Mouse (Mus musculus) erythroblast, adult 5-6 weeks (primary cell): Measurements from ENCODE around the gene Zfp668. TPM values are rescaled to one million over a fixed set of nuclear protein-coding genes. Genes with fewer than 3 reads are reported as not detected.
"Not testable (repeated sequence)": the region's sequence is repeated elsewhere in the genome, so short reads cannot be mapped to it uniquely, and the experiment has no call there.

Experiments
- ATAC-seq: replicated peaks from 2 replicates; pipeline ENCODE4 v1.8.0; 2016; ENCODE audit warnings: moderate number of reproducible peaks, mild to moderate bottlenecking, moderate TSS enrichment, inconsistent platforms; ENCODE audit not compliant: poor library complexity, low FRiP score, severe bottlenecking
- total RNA-seq, 2 experiments: library from RNA; stranded (forward) in 1 of 2; stranded (reverse) in 1 of 2; fragments of 150-400 nt in 1 of 2; fragments of 200-764, 138-1000 nt in 1 of 2; gene quantifications; 2 replicates each; pipeline versions ENCODE4 v1.2.3 to v1.2.4; 2015 to 2017; ENCODE audit warnings: low replicate concordance in 2 of 2

Zfp668 gene
- total RNA-seq, 2 experiments from 2014 or later = 1.5 to 2.3 TPM

GRCm38 (mm10) chr7:127896384-127896783 is 19.8 kb upstream of the Zfp668 start:
- ATAC-seq = peak; percentile 57; the same call in 1 of the 2 replicates

- ATAC-seq = not testable (repeated sequence)
These were observed 19.3 kb upstream of the Zfp668 start for GRCm38 (mm10) chr7:127895891-127896290.

- peak; percentile 94 for ATAC-seq
These were observed 18.8 kb upstream of the Zfp668 start, which contains the start of the genes Gm21974 and Vkorc1 for GRCm38 (mm10) chr7:127895442-127895841. TSS of gene Gm21974 (minus strand) at chr7:127895454. TSS of gene Vkorc1 (minus strand) at chr7:127895617.

DNA sequence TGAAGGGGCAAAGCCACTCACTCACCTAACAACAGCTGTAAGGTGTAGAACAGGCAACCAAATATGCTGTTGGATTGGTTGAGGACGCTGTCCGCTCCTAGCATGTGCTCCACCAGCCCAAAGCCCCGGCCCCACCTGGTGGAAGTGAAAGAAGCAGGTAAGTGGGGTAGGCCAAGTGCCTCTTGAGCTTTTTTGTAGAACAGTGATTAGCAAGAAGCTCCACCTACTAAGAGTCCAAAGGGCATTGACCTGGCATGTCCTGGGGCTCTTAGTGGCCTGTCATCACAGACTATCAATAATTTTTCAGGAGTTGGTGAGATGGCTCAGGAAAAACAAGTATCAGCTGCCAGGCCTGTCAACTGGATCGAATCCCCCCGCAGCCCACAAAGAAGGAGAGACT is 17.9 kb upstream of the Zfp668 start:
- no peak for ATAC-seq

DNA sequence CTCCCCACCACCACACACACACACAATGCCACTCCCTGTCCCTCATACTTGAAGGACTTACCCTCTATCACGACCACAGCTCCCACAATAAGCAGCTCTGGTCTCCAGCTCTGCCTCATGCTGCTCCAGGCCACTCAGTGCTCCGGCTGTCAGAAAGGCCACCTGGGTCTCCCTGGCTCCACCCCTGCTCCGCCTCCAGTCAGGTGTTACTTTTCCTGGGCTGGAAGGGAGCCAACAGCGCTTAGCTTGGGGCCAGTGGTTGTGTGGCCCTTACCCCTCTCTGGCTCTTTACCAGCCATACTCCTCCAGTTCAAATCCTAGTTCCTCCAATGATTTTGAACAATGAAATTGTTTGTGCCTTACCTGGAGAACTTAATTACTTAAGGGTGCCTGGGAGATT is 14.2 kb upstream of the Zfp668 start, which contains the start of gene Prss53:
TSS of gene Prss53 (minus strand) at position 173 of the 400 bp plus-strand sequence.
- no peak for ATAC-seq

GRCm38 (mm10) chr7:127888821-127889220 is 12.2 kb upstream of the Zfp668 start:
- ATAC-seq = no peak

GRCm38 (mm10) chr7:127887781-127888180 is 11.2 kb upstream of the Zfp668 start:
- no peak for ATAC-seq

DNA sequence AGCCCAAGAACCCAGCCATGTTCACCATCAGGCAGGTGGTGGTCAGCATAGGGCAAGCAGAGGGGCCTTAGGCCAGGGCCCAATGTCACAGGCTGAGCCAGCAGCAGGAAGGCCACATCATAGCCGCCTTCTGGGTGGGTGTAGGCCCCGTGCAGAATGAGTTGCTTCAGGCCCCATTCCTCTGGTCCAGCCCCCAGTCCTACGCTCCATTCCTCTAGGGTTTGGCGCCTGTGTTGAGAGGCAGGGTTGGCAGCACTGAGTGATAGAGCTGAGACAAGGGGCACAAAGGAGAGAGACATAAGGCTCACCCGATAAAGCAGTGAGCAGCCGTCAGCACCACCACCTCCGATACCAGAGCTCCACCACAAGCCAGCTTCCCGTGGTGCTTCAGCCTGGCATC is 10.6 kb upstream of the Zfp668 start:
- ATAC-seq = no peak

- no peak for ATAC-seq
These were observed 9.9 kb upstream of the Zfp668 start for GRCm38 (mm10) chr7:127886551-127886950.

- 0 out of 2 replicates have a peak, but pooled peaks have one; percentile 24 for ATAC-seq
These were observed 9.3 kb upstream of the Zfp668 start for GRCm38 (mm10) chr7:127885951-127886350.

GRCm38 (mm10) chr7:127880431-127880830 is 3.8 kb upstream of the Zfp668 start:
- no peak for ATAC-seq

GRCm38 (mm10) chr7:127879301-127879700 is 2.7 kb upstream of the Zfp668 start:
- ATAC-seq = no peak

DNA sequence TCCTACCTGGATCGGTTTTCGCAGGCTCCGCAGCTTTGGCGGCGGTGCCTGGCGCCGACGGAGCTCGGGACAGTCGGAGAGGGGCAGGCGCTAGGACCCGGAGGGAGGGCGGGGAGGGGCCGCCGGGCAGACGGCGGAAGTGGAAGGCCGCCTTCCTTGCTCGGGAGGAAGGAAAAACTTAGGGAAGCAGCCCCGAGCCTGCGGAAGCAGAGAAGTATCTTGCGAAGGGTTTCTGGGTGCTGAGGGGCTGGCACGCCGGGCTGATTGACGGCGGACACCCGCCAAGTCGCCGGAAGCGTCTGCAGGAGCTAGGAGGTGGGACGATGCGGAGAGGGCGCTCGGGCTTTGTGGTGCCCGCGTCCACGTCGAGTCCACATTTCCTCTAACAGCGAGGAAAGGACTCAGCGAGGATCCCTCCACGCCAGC is 574 bp downstream of the Zfp668 start, which contains the start of gene Zfp646:
TSS of gene Zfp646 (plus strand) at position 181 of the 426 bp plus-strand sequence.
- peak; percentile 45 for ATAC-seq

DNA sequence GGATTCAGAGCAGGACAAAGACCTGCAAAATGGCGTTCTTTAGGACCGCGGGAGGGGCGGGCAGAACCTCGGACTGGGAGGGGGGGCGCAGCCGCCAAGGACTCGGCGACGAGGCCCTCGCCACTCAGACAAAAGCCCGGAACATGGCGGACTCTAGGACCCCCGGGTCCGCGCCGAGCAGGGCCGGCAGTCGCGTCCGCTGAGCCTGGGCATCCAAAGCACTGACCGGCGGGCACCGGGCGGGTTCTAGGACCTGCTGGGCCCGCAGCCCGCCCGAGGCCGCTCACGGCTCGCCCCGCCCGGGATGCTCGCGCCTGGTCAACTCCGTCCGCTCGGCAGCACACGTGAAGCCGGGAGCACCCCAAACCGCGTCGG is 1.0 kb downstream of the Zfp668 start:
- peak; percentile 35 for ATAC-seq

DNA sequence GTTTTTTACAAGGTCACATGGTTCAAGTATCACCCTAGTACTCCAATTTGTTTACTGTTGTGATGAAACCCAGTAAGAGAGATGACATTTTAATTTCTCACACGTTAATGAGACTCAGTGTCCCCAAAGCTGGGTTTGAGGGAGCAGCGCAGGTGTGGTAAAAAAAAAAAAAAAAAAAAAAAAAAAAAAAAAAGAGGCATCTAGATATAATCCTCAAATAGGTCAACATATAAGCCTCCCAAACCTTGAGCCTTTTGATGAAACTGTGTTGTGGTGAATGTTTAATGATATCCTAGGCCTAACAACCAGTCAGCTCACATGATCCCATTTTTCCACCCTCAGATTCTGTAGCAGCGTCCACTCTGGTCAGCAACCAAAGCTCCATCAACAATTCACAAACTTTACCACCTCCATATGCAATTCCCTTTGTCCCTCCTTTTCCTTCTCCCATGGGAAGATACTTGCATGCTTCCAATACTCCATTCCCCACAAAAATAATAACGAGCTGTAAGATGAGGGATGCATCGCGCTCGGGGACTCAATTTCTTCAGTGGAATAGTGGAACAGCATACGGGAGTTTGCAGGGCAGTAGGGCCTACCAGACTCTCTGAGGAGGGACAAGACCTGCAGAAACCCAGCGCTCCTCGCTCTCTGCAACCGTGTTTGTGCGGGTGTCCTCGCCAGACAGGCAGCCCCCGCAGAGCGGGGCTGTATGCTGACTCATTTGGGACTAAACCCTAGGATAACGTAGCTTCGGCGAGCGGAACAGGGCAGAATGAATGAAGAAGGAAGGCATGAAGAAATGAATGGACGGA is 1.6 kb downstream of the Zfp668 start:
- peak; percentile 30 for ATAC-seq

DNA sequence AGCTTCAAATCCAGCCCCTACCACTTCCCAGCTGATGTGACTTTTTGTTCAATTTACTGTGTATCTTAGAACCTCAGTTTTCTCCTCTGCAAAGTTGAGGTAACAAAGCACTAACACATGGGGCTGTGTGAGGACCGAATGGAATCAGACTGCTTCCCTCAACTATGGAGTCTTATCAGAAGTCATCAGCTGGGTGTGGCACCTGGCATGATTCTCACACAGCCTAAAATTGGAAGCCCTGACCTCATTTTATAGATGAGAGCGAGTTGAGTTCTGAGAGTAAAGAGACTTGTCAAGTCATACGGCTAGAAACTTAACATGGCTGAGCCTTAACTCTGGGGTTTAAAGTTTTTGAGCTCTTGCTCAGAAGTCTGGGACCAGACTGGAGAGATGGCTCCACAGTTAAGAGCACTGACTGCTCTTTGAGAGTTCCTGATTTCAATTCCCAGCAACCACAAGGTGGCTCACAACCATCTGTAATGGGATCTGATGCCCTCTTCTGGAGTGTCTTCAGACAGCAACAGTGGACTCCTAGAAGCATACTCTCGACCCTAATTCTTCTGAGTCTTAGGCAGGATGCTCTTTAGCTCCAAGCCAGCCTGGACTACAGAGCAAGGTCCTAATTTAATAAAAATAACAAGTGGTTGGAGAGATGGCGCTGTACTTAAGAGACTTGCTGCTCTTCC is 6.3 kb downstream of the Zfp668 start:
- ATAC-seq = no peak

DNA sequence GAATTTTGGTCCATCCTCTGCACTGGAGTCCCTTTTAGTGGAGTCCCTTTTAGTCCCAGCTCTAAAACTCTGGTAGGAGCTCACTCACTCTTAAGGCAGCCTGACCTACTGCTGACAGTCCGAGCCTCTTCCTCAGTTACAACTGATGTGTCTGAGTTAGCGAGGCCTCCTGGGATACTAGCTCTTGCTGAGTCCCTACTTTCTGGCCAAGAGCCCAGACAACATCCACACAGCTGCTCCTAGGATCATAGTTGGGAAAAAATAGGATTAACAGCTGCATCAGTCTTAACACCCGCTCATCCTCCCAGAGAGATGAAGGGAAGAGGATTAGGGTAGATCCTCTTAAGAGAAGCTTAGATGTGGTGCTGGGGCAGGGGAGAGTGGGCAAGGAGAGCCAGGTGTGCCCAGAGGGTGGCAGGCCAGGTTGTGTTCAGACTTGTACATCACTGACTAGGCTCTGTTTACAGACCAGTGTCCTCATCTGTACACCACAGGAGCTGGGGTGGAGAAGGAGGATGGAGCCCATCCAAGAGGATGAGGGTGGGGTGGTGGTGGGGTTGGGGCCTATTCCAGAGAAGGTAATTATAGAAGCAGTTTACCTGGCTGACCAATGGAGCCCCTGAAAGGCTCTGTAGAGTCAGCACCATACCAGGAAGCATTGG is 7.3 kb downstream of the Zfp668 start:
- no peak for ATAC-seq

DNA sequence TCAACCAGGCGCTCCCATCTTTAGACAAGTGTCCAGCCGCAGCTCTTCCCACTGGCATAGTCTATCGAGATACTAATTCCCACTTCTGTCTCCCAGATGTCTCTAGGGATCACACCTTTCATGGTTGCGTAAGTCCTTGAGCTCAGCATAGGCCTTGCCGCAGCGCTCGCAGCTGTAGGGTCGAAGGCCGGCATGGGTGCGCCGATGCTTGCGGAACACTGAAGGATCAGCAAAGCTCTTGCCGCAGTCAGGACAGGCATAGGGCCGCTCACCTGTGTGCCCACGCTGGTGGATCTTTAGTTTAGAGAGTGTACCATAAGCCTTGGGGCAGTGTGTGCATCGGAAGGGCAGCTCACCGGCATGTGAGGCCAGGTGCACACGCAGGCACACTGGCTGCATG is 9.0 kb downstream of the Zfp668 start:
- ATAC-seq = no peak

- no peak for ATAC-seq
These were observed 10.2 kb downstream of the Zfp668 start for GRCm38 (mm10) chr7:127866434-127866833.

DNA sequence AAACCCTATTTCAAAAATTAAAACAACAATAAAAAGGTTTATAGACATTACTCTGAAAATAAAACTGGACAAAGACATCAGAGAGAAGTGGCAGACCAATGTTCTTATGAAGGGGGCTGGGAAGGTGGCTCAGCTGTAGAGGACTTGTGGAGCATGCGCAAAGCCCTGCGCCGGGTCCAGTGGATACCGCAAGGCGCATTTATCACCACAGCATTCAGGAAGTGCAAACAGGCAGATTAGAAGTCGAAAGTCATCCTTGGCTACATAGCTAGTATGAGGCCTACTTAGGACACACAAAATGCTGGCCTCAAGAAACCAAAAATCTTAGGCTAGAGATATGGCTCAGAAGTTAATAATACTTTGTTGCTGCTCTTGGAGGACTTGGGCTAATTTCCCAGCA is 18.4 kb downstream of the Zfp668 start:
- ATAC-seq = no peak
